Mouse (Mus musculus) liver, embryonic 14.5 days (tissue): Measurements from ENCODE around the gene Tnfsf13. TPM values are rescaled to one million over a fixed set of nuclear protein-coding genes. Genes with fewer than 3 reads are reported as not detected.

Source experiments
- ATAC-seq: fragments of 200-750 bp; cut with Nextera tagmentation; 2 replicates; pipeline ENCODE4 v1.8.0; 2017; ENCODE audit warnings: moderate number of reproducible peaks, mild to moderate bottlenecking, moderate library complexity; ENCODE audit not compliant: insufficient read depth
- DNase-seq, 3 experiments: peaks; one replicate each; pipeline ENCODE4 v3.0.0-alpha.2; 2012 to 2013; ENCODE audit warnings: low read depth in 3 of 3, low spot score in 3 of 3
- H3K27ac ChIP-seq: fragments of 300-500 bp; sonication (generic); 2 replicates; pipeline ENCODE4 v1.5.1; 2014; ENCODE audit warnings: moderate library complexity, mild to moderate bottlenecking, control low read depth, inconsistent platforms
- H3K27me3 ChIP-seq: fragments of 300-500 bp; sonication (generic); 2 replicates; pipeline ENCODE4 v1.6.1; 2014; ENCODE audit warnings: mild to moderate bottlenecking, low read length, moderate library complexity; ENCODE audit not compliant: control insufficient read depth, insufficient read depth
- H3K36me3 ChIP-seq: fragments of 300-500 bp; sonication (generic); replicated peaks from 2 replicates; pipeline ENCODE4 v1.6.1; 2014; ENCODE audit warnings: low read depth; ENCODE audit not compliant: control insufficient read depth, insufficient read depth
- H3K4me1 ChIP-seq, 2 experiments: fragments of 200-500 bp in 1 of 2; fragments of 300-500 bp in 1 of 2; sonication (generic) in 1 of 2; replicated peaks; 2 replicates each; pipeline ENCODE4 v1.6.1; 2012 to 2014; ENCODE audit warnings: antibody characterized with exemption in 1 of 2, inconsistent platforms in 1 of 2, low read length in 1 of 2; ENCODE audit not compliant: control insufficient read depth in 2 of 2, insufficient read depth in 2 of 2
- H3K4me2 ChIP-seq: fragments of 300-500 bp; sonication (generic); 2 replicates; pipeline ENCODE4 v1.6.1; 2014; ENCODE audit warnings: low read depth, mild to moderate bottlenecking, control low read depth, moderate library complexity
- H3K4me3 ChIP-seq, 2 experiments: fragments of 200-500 bp in 1 of 2; fragments of 300-500 bp in 1 of 2; sonication (generic) in 1 of 2; 2 replicates each; pipeline ENCODE4 v1.5.1; 2012 to 2014; ENCODE audit warnings: low read depth in 2 of 2, low read length in 2 of 2, mild to moderate bottlenecking in 2 of 2, control low read depth in 1 of 2, inconsistent platforms in 1 of 2, moderate library complexity in 1 of 2; ENCODE audit not compliant: insufficient read depth in 1 of 2
- H3K9ac ChIP-seq: fragments of 300-500 bp; sonication (generic); replicated peaks from 2 replicates; pipeline ENCODE4 v1.6.1; 2014; ENCODE audit warnings: mild to moderate bottlenecking, control low read depth, moderate library complexity
- H3K9me3 ChIP-seq: fragments of 300-500 bp; sonication (generic); 2 replicates; pipeline ENCODE4 v1.6.1; 2016; ENCODE audit warnings: low read length, mixed read lengths; ENCODE audit not compliant: control insufficient read depth
- CTCF ChIP-seq: IDR thresholded peaks from 2 replicates; pipeline ENCODE4 v1.5.1; 2016; ENCODE audit warnings: antibody characterized with exemption, low read depth, control low read depth
- EP300 ChIP-seq: IDR thresholded peaks from 2 replicates; pipeline ENCODE4 v1.6.1; 2016; ENCODE audit warnings: antibody characterized with exemption, low read depth
- WGBS: fragments of 180-500 bp; shearing (Covaris S2); extraction: QIAGEN DNeasy Blood & Tissue Kit; methylation state at CpG from one replicate; pipeline ENCODE4 v1.1.7; 2014; ENCODE audit not compliant: insufficient replicate concordance; 5-methylcytosine and 5-hydroxymethylcytosine counted together
- polyA plus RNA-seq, 2 experiments: library from polyadenylated mRNA; depleted of rRNA in 1 of 2; stranded (reverse) in 1 of 2; unstranded in 1 of 2; fragments of >200 nt; fragmentation: Nextera tagmentation in 1 of 2; extraction: Ambion mirVana in 1 of 2; gene quantifications; 2 replicates each; pipeline versions ENCODE4 v1.2.1 to v1.2.3; 2012 to 2014

The Tnfsf13 gene
- polyA plus RNA-seq, 2 experiments: 0.20 to 0.26 TPM

- Histone ChIP-seq H3K9me3 (no peaks in the 10 kb centered on the region), H3K27me3 (no peaks in the 10 kb centered on the region), H3K4me2 (peak overlapping the region; percentile 74), H3K4me1 (peaks cover 20 to 27% of the 10 kb centered on the region in 2 experiments), H3K9ac (peak overlapping the region; percentile 60), H3K4me3 (peak overlapping the region; percentile 64 to 98), H3K36me3 (peaks cover 40% of the 10 kb centered on the region), H3K27ac (peak overlapping the region; percentile 81)
- WGBS: 37% methylated on average over 3 of the region's 3 CpGs
- TF ChIP-seq CTCF (no peak), EP300 (no peak)
- DNase-seq (peak in 1 of 3 experiments; percentile 35), ATAC-seq (no peak)
These were observed 24.2 kb downstream of the Tnfsf13 start for GRCm38 (mm10) chr11:69661221-69661881.

- H3K4me3 ChIP-seq: no peak overlapping the region
- H3K9me3 ChIP-seq: no peaks in the 10 kb centered on the region
- H3K27me3 ChIP-seq: no peaks in the 10 kb centered on the region
- 75% methylated on average over 15 of the region's 15 CpGs for WGBS
- DNase-seq (no peak), ATAC-seq (no peak)
- no peak overlapping the region for H3K4me2 ChIP-seq
- H3K4me1 ChIP-seq: peaks cover 13 to 17% of the 10 kb centered on the region in 2 experiments
- TF ChIP-seq CTCF (no peak), EP300 (no peak)
- H3K36me3 ChIP-seq: peaks cover 25% of the 10 kb centered on the region
- H3K9ac ChIP-seq: no peak overlapping the region
- no peak overlapping the region for H3K27ac ChIP-seq
These were observed 28.1 kb downstream of the Tnfsf13 start for GRCm38 (mm10) chr11:69657462-69657881.

GRCm38 (mm10) chr11:69656617-69657461, 28.7 kb downstream of the Tnfsf13 start:
- TF ChIP-seq EP300 (no peak), CTCF (peak; percentile 88)
- H3K9ac ChIP-seq: no peak overlapping the region

GRCm38 (mm10) chr11:69656065-69656455, 29.5 kb downstream of the Tnfsf13 start:
- Histone ChIP-seq H3K9ac (no peak overlapping the region), H3K4me3 (no peak overlapping the region), H3K27ac (no peak overlapping the region), H3K4me1 (peaks cover 6 to 9% of the 10 kb centered on the region in 2 experiments), H3K36me3 (peaks cover 38% of the 10 kb centered on the region), H3K4me2 (no peak overlapping the region), H3K27me3 (no peaks in the 10 kb centered on the region), H3K9me3 (no peaks in the 10 kb centered on the region)
- ATAC-seq (no peak), DNase-seq (no peak)
- 86% methylated on average over 5 of the region's 5 CpGs for WGBS
- TF ChIP-seq EP300 (no peak), CTCF (no peak)

More at GRCm38 (mm10) chr11:69656617-69657461, 28.7 kb downstream of the Tnfsf13 start:
- no peak overlapping the region for H3K27ac ChIP-seq
- H3K4me1 ChIP-seq: peaks cover 13 to 17% of the 10 kb centered on the region in 2 experiments
- peaks cover 30% of the 10 kb centered on the region for H3K36me3 ChIP-seq
- DNase-seq (no peak), ATAC-seq (no peak)
- 49% methylated on average over 10 of the region's 10 CpGs for WGBS
- no peaks in the 10 kb centered on the region for H3K9me3 ChIP-seq
- no peak overlapping the region for H3K4me3 ChIP-seq
- no peaks in the 10 kb centered on the region for H3K27me3 ChIP-seq
- H3K4me2 ChIP-seq: no peak overlapping the region
